Mouse (Mus musculus) erythroblast, embryonic 14.5 days (primary cell): ENCODE measurements around the gene Zfp385c.

Experiments
- GATA1 ChIP-seq: IDR thresholded peaks from 2 replicates; pipeline ENCODE4 v1.6.1; 2012; ENCODE audit warnings: low read length, inconsistent platforms, mixed read lengths
- TAL1 ChIP-seq: IDR thresholded peaks from 3 replicates; pipeline ENCODE4 v1.6.1; 2012; ENCODE audit warnings: low read length, inconsistent platforms, mixed read lengths

GRCm38 (mm10) chr11:100693154-100693553, 899 bp upstream of the Zfp385c start:
- TF ChIP-seq TAL1: no peak
- no peak for TF ChIP-seq GATA1
